Mouse (Mus musculus) hindbrain, embryonic 12.5 days (tissue): ENCODE results near the gene Hdac8. TPM values are rescaled to one million over a fixed set of nuclear protein-coding genes. Genes with fewer than 3 reads are reported as not detected.

Source experiments
- ATAC-seq: fragments of 200-750 bp; cut with Nextera tagmentation; 2 replicates; pipeline ENCODE4 v1.8.0; 2017; ENCODE audit warnings: moderate TSS enrichment; ENCODE audit not compliant: low FRiP score
- H3K27ac ChIP-seq: fragments of 300-500 bp; sonication (generic); 2 replicates; pipeline ENCODE4 v1.5.1; 2016; ENCODE audit warnings: mild to moderate bottlenecking
- H3K27me3 ChIP-seq: fragments of 300-500 bp; sonication (generic); 2 replicates; pipeline ENCODE4 v1.6.1; 2016; ENCODE audit warnings: mild to moderate bottlenecking
- H3K36me3 ChIP-seq: fragments of 300-500 bp; sonication (generic); 2 replicates; pipeline ENCODE4 v1.6.1; 2016; ENCODE audit warnings: mild to moderate bottlenecking
- H3K4me1 ChIP-seq: fragments of 300-500 bp; sonication (generic); 2 replicates; pipeline ENCODE4 v1.6.1; 2016
- H3K4me2 ChIP-seq: fragments of 300-500 bp; sonication (generic); replicated peaks from 2 replicates; pipeline ENCODE4 v1.6.1; 2016; ENCODE audit warnings: mild to moderate bottlenecking
- H3K4me3 ChIP-seq: fragments of 300-500 bp; sonication (generic); 2 replicates; pipeline ENCODE4 v1.5.1; 2016; ENCODE audit warnings: mild to moderate bottlenecking
- H3K9ac ChIP-seq: fragments of 300-500 bp; sonication (generic); 2 replicates; pipeline ENCODE4 v1.6.1; 2016; ENCODE audit warnings: mild to moderate bottlenecking, moderate library complexity
- H3K9me3 ChIP-seq: fragments of 300-500 bp; sonication (generic); replicated peaks from 2 replicates; pipeline ENCODE4 v1.6.1; 2016; ENCODE audit warnings: mild to moderate bottlenecking
- WGBS: fragments of 180-500 bp; shearing (Covaris S2); methylation state at CpG from one replicate; pipeline ENCODE4 v1.1.7; 2016; 5-methylcytosine and 5-hydroxymethylcytosine counted together
- microRNA-seq: library from miRNA; unstranded; fragments of <30 nt; microRNA quantifications from one replicate; pipeline ENCODE4, GENCODE M21; 2017
- polyA plus RNA-seq: library from polyadenylated mRNA; unstranded; fragments of >200 nt; fragmentation: Nextera tagmentation; extraction: Ambion mirVana; gene quantifications from 2 replicates; pipeline ENCODE4 v1.2.1, GENCODE M21; 2016

Hdac8 gene
- polyA plus RNA-seq, 1 experiment from 2014 or later, result 9.5 TPM

DNA sequence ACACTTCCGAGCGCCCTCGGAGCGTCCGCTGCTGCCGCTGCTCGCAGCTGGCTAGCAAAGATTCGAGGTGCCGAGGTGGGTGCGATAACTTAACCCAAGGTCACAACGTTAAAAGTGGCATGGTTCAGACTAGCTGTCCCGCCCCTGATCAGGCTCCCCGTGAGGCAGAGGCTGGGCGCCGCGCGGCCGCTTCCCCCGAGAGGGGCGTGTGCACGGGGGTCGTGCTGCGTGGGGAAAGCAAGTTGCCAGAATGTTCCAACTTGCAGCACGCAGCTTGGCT, 254.3 kb downstream of the Hdac8 start:
- Histone ChIP-seq H3K27me3 (peaks cover 70% of the 10 kb centered on the region), H3K4me2 (peak overlapping the region; percentile 82), H3K9me3 (no peaks in the 10 kb centered on the region), H3K36me3 (no peaks in the 10 kb centered on the region), H3K4me1 (no peaks in the 10 kb centered on the region), H3K9ac (peak overlapping the region; percentile 57), H3K4me3 (peak overlapping the region; percentile 54), H3K27ac (no peak overlapping the region)
- no peak for ATAC-seq
- 17% methylated on average over 24 of the region's 24 CpGs for WGBS

DNA sequence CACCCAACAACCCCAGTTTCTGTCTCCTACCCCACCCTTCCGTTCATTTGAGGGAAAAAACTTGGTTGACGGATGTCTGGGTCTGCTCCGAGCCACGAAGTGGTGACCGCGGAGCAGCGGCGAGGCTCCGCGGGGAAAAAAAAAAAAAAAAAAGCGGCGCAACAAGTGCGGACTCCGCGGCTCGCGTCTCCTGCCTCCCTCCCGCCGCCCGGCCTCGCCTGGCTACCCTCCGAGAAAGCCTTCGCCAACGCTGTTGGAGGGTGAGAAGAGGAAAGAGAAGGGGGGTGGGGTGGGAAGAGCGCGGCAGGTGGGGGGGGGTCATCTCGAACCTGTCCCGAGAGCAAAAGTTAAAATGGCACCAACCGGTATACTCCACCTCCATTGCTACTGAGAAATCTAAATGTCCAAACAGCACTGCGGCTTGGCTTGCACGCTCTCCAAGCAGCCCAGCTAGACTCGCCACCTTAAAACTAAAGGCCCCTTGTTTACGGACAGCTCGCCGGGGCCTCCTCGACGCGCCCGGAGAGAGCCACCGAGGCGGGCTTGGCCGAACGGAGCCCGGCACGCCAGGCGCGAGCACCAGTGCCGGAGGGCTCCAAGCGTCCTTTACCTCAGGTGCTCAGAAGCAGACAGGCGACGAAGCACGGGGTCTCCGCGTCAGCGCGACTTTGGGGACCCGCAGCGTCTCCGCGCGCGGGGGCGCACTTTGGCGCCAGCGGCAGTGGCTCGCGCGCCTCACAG, 254.8 kb downstream of the Hdac8 start:
- 18% methylated on average over 48 of the region's 68 CpGs for WGBS
- Histone ChIP-seq H3K4me3 (peak overlapping the region; percentile 54), H3K27me3 (peaks cover 68% of the 10 kb centered on the region), H3K4me1 (no peaks in the 10 kb centered on the region), H3K4me2 (peak overlapping the region; percentile 82), H3K9me3 (no peaks in the 10 kb centered on the region), H3K9ac (peak overlapping the region; percentile 57), H3K27ac (no peak overlapping the region), H3K36me3 (no peaks in the 10 kb centered on the region)
- ATAC-seq, result no peak

DNA sequence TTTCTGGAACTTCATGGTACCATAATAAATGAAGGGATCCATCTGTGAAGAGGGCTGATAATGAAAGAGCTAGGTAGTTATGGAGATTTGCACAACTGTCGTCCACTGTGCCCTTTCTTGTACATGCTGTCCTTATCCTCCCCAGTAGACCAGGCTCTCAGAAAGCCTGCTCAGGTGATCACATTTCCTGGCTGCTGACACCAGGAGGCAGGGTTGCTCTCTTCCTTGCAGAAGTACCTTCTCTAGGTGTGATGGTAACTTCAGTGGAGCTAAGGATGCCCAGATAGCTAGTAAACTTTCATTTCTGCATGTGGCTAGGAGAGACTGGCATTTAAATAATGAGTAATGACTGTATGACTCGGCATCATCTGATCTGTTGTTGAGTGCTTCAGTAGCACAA, 260.8 kb downstream of the Hdac8 start:
- H3K36me3 ChIP-seq, result no peaks in the 10 kb centered on the region
- no peaks in the 10 kb centered on the region for H3K4me1 ChIP-seq
- 57% methylated on average over 2 of the region's 2 CpGs for WGBS
- H3K27me3 ChIP-seq, result peaks cover 29% of the 10 kb centered on the region
- H3K4me3 ChIP-seq, result no peak overlapping the region
- H3K9me3 ChIP-seq, result no peaks in the 10 kb centered on the region
- no peak overlapping the region for H3K27ac ChIP-seq
- H3K9ac ChIP-seq, result no peak overlapping the region
- H3K4me2 ChIP-seq, result no peak overlapping the region
- no peak for ATAC-seq

Small RNAs within 50 kb of the gene (microRNA-seq; reads per million reads assigned to microRNA genes)
- not detected for gene Gm26318

Other genes starting within 250 kb of the Hdac8 start
- gene Phka1, start 138.9 kb upstream of the Hdac8 start, polyA plus RNA-seq, result 7.8 and 9.5 TPM in 2 replicates
- gene Gm3880, start 181.6 kb upstream of the Hdac8 start, polyA plus RNA-seq, result not detected in 2 replicates
- gene Gm9112, start 202.3 kb upstream of the Hdac8 start, polyA plus RNA-seq, result not detected in 2 replicates
- gene Dmrtc1b, start 202.5 kb upstream of the Hdac8 start, polyA plus RNA-seq, result not detected in 2 replicates